Mouse (Mus musculus): ENCODE data around the gene Zfp69.

Gene Zfp69

DNA sequence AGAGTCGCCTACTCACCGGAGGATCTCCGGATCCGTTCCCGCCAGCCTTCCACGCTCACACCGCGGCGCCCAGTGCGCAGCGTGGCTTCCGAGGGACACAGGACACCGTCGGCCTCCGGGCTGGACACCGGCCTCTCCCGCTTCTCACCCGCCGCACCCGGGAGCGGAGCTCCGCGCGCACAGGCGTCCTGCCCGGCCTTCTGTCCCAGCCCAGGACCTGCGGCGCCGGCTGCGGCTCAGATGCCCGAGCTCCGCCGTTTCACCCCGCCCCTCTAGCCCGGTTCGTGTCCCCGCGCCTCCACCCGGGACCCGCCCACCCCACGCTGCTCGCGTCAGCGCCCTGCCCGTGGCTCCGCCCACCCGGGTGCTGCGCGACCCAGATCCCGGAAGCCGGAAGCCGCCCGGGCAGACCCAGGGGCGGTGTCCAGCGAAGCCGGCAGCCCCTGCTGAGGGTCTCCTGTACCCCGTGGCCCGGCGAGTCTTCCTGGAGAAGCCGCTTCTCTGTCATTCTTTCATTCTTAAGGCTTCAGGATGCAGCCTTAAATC lies at the start of gene Zfp69:
Gene Zfp69 (minus strand): TSS at position 272 of the 546 bp plus-strand sequence.
- peak; percentile 97 for DNase-seq (ENCODE audit: low read depth)

DNA sequence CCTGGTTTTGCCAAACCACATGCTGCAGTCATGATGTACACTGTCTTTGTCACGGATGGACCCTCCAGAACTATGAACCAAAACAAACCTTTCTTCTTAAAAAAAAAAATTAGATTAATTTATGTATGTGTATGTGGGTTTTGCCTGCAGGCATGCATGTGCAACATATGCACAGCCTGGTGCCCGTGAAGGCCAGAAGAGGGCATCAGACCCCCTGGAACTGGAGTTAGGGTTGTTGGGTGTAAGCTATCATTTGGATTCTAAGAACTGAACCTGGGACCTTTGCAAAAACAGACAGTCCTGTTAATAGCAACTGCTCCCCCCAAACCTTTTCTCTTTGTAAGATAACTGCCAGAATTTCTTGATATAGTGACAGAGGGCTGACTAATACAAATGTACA lies 49.5 kb upstream of the Zfp69 start:
- DNase-seq (ENCODE audit: low read depth), result no peak

DNA sequence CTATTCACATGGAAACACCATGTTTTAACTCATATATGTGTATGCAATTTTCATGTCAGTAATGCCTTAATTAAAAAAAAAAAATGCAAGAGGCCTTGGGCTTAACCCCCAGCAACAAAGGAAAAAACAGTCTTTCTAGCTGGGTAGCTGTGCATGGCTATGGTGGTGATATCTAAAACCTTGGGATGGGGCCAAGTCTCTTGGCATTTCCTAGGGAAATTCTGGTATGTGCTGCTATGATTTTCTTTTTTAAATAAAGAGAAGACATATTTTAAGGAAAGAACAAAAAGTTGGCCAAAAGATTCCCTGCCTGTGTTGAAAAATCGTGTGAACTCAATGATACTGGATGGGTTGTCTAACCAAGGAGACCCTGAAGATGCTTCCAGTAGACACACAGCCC lies 44.4 kb upstream of the Zfp69 start:
- peak; percentile 69 for DNase-seq (ENCODE audit: low read depth)

DNA sequence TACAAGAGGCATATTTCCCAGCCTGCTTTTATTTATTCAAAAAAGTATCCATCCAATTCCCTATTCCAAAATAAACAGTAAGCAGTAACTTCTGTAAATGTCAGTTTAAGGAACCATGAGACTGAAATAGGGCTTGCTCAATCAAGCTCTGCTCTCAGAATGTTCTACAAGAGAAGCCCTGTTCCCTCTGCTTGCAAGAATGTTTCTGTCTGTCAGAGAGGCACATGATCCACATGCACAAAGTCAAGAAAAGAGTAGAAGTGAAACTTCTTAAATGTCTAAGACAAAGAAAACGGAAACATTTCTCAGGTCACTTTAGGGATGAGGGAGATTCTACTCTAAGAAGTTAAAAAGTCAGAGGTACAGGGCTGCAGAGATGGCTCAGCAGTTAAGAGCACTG lies 41.5 kb upstream of the Zfp69 start:
- DNase-seq (ENCODE audit: low read depth), result peak; percentile 33

DNA sequence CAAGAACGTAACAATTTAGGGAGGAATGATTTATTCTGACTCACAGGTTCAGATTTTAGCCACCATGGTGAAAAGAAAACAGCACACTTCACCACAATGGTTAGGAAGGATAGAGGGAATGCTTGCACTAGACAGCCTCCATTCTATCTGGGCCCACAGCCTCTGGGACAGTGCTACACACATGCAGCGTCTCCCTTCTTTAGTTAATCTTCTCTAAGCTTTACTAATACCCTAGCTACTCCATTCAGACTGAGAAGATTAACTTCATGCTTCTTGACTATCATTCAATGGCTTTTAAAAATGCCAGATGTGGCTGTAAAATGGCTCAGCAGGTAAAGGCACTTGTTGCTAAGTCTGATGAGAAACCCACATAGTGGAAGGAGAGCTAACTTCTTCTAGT lies 40.8 kb upstream of the Zfp69 start:
- DNase-seq (ENCODE audit: low read depth), result no peak

DNA sequence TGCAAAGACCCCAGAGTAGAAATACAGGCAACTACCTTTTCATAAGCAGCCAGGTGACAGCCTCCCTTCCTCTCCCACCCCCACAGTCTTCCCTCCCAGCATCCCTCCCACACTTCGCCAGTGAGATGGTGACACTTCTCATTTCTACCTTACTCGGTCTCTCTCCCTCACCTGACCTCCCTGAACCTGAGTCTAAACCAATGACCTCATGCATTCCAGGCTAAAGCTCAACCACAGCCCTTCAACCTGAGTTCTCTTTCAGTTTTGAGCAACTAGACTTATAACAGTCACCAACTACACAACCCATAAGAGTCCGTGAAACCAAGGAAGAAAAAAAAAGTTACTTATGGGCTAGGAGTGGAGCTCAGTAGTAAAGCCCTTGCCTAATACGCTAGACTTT lies 35.8 kb upstream of the Zfp69 start:
- no peak for DNase-seq (ENCODE audit: low read depth)

DNA sequence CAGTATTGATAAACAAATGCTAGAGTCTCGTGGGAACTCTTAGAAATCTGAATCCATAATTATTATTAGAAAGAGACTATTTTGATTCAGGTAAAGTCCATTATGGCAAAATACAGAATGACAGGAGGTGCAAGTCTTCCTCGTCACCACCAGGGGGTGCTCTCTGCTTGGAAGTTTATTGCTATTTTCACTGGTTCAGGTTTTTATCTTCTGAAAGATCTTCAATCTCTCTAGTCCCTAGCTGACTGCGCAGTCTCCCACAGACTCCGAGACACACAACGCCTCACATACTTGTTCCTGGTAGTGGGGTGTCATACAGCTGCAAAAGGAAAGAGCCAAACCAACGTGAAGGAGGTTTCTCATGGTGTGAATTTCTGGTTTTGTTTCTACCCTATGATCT lies 34.9 kb upstream of the Zfp69 start:
- DNase-seq (ENCODE audit: low read depth), result peak; percentile 75

DNA sequence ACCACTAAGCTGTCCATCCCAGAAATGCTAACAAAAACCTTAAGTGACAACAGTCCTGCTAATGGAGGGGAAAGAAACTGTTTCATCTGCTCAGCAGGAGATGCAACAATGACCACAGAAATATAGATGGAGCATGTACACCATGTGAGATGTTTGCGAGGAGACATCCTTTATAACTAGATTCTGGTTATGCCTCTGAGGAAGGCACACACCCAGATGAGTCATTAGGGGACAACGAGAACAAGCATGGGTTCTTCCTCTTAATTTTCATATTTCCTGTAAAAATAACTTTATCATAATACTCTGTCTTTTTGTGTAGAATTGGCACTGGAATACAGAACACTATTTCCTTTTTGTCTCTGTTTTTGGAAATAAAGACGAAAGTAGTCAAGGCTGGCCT lies 26.7 kb upstream of the Zfp69 start:
- no peak for DNase-seq (ENCODE audit: low read depth)

DNA sequence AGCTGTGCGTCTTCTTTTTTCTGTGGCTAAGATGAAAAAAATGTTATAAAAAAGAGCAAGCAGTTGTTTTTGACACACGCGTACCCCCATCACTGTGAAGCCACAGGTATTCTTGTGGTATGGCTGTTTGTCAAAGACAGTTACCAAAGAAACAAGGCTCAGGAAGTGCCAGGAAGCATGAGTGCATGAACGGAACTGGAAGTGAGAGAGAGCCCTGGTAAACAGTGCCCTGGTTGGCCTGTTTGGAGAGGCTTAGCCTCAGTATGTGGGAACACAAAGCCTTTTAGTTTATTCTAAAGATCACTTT lies 23.9 kb upstream of the Zfp69 start:
- DNase-seq (ENCODE audit: low read depth), result peak; percentile 76

DNA sequence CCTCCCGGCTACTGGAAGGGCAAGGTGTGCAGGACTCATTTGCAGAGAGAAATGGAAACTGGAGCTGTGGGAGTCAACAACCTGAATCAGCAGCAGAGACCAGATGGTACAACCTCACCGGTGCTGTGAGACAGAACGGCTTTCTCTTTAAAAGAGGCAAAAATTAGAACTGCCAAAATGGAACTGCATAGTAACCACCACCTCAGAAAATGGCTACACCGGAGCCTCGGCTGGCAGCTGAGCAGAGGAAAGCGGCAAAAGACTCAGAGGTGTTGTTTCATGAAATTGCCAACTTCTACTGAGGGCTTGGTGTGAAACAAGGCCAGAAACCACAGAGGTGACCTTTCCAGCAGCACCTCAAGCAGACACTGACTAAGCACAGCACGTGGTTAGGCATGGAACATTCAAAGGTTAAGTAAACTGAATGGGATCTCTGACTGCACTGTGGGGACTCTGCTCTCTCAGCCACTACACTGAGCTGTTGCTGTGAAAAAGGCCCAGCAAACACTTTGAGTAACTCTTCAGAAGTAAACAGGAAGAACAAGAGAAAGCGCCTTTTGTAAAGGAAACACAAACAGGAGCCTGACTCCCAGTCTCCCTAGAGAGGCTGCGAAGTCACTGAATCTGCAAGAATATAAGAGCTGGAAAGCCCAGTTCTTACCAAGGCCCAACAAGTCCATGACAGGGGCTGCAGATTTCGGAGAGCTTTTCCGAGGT lies 23.4 kb upstream of the Zfp69 start:
- DNase-seq (ENCODE audit: low read depth), result peak; percentile 69

DNA sequence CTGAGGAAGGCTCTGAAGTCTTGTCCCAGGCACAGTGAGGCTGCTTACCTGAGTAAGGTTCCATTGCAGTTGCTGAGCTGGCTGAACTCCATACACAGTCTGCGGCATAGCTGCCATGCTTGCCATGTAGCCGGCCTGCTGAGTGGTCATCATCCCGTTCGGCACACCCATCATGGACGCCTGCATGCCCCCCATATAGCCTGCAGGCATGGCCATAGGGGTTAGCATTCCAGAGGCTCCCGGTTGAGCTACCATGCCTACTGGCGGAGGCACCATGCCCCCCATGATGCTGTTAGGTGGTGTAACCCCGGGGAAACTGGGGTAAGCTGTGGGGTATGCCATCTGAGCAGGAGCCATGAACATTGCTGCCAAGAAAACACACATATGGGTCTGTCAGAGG lies 20.3 kb upstream of the Zfp69 start:
- no peak for DNase-seq (ENCODE audit: low read depth)

DNA sequence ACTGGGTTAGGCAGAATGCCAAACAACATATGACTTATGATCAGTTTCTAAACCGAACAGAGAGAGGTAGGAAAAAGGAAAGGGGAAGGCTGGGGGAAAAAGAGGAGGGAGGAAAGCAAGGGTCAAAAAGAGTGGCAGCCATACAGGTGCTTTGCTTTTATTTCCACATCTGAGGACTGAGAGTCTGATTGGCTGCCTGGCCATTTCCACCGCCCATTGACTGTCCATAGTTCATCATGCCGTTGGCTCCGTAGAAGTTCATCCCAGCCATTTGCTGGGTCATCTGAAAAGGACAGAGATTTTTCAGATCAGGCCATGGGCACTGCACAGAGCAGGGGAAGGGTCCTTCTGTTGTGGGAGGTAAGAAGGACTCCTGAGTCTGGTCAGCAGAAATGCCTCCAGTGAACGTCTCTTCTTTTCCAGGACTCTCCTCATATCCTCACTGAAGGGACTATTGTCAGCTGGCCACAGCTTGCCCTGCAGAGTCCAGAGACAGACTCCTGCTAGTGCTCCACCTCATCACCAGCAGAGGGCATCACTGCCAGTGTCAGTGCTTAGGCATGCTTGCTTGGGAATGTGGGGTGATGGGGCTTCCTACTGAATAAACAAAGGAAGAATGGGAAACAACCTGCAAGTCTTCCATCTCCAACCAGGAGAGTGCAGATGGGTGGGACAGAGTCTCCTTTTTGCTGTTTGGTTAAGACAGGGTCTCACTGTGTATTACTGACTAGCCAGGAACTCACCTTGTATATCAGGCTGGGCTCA lies 18.1 kb upstream of the Zfp69 start:
- DNase-seq (ENCODE audit: low read depth), result peak; percentile 69

DNA sequence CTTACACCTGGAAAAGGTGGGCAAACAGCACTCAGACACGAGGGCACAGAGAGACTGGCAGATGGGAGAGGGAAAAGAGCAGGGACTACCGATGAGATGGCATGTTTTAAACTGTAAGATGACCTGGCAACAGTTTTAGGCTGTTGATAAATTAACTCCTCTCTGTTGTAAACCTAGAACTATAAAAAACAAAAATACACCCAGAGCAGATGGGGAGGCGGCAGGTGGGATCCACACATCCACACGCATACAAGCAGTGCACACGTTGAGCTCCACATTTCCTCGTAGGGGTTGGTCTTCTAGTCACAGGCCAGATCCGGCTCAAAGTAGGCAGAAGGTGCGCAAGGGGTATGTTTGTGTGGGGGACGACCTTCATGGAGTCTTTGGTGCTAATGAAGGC lies 17.0 kb upstream of the Zfp69 start:
- DNase-seq (ENCODE audit: low read depth), result no peak

DNA sequence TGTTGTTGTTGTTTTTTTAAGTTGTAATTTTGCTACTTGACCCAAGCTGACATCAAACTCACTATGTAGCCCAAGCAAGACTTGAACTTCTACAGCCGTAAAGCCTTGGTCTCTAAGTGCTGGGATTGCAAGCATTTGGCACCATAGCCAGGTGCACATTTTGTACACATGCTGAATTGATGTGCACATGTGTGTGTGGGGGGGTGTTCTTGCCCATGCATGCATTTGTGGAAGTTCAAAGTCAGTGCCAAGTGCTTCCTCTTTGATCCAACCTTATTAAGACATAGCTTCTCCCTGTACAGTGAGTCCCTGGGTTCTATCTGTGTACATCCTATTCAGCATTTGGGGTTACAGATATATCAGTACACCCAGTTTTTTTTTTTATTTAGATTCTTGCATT lies 4.1 kb upstream of the Zfp69 start:
- DNase-seq (ENCODE audit: low read depth), result no peak

DNA sequence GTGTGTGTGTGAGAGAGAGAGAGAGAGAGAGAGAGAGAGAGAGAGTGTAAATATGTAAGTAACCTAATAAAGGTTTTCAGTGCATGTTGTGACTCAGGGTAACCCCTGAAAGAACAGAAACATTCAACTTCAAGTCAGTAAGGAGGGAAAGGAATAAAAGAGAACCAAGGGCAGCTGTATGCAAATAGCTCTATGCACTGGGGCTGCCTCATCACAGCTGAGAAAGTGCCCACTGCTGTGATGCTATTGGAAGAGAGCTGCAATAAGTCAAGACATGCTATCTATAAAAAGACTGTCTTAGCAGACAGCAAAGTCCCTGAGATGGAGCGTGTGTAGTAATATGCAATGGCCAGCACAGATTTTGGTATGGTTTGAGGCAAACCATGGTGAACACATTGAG lies 2.2 kb upstream of the Zfp69 start:
- DNase-seq (ENCODE audit: low read depth), result no peak

DNA sequence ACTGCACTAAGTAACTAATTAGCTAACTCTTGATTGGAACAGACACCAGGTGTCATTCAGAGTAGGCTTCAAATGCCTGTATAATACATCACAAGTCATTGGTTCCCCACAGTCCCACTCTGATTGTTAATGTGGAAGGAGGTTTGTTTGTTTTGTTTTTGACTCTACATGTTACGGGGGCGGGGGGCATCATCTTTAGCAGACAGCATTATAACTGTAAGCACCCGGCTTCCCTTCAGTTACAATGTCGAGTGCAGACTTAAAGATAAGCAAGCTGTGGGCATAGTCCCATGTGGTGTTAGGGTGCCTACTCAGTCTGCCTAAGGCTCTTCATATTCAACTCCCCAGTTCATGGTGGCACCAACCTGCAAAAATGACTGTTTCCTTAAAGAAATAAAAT lies 1.5 kb upstream of the Zfp69 start:
- DNase-seq (ENCODE audit: low read depth), result no peak

DNA sequence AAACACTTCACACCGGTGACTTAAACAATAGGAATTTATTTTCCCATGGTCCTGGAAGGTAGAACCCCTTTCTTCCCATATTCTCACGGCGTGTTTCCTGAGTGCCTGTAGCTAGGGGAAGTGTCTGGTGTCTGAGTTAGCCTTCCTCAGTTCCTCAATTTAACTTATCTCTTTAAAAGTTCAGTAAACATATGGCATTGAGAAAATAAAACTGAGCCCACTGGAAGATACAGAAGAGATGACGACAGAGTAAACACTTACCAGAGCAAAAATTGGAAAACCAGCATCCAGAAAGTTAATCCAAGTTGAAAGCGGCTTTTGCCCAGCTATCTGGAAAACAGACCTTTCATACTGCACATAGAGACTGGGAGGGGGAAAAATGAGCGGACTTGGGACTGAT lies 664 bp upstream of the Zfp69 start:
- peak; percentile 35 for DNase-seq (ENCODE audit: low read depth)

DNA sequence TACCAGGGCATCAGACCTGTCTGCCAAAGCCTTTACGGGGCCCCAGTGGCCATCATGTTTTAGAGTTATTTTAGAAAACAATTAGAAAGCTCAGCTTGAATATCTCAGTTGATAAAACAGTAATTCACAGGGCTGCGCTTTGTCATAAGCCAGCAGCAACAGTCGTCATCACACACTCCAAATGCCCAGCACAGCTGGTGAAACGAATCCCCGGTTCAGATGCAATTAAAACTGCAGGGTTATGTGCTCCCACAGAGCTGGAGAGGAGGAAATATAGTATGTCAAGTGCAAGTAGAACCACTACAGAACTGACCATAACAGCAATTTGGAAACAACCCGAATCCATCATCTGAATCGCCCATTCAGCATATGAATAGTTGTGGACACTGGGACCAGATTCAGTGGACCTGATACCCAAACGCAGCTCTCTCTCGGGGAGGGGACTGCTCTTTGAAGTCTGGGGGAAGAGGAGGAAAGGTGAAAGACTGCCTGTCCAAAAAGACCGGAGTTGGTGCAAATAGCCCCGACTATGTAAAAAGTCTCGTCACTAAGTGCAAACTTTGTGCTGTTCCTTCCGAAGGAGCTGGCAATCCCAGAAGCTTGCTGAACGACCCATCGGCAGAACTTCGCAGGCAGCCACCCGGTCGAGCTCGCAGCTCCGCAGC lies 604 bp downstream of the Zfp69 start:
- peak; percentile 34 for DNase-seq (ENCODE audit: low read depth)

DNA sequence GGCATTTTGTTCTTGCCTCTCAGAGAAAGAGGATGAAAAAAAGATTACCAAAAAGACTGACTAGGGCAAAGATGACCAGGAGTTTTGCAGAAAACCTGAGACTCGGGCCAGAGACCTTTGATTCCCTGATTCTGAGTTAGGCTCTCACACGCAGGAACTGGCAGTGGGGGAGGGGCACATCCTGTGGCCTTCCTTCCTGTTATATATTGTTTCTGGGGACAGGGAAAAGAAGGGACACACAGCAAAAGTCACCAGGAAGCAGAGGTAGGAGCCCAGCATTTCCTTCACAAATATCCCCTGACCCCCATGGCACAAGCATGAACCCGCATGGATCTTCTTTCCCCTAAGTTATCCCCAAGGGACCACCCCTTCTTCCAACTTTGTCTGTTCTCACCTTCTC lies 2.6 kb downstream of the Zfp69 start:
- DNase-seq (ENCODE audit: low read depth), result no peak

DNA sequence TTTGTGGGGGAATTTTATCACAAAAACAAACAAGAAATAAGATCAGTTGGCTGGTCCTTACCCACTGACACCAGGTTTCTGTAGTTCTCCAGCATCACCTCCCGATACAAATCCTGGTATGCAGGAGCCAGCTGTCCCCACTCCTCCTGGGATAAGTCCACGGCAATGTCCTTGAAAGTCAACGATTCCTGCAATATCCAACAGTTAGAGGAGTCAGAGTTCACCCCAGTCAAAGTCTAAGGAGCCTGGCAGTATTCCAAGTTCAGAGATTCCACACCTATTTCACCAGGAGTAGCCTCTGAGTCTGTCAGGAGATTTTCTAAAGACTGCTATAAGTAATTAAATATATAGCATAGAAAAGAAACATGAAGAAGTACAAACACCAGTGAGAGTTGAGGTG lies 16.5 kb downstream of the Zfp69 start:
- DNase-seq (ENCODE audit: low read depth), result no peak

DNA sequence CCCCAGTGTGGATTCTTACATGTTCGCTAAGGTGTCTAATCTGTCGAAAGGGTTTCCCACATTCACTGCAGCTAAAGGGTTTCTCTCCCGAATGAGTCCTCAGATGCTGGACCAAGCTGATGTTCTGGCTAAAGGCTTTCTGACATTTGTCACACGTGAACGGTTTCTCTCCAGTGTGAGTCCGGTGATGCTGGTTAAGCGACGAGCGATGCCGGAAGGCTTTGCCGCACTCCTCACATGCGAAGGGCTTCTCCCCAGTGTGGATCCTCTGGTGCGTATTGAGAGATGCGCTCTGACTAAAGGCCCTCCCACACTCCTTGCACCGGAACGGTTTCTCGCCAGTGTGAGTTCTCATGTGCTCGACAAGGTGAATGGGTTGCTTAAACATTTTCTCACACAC lies 20.8 kb downstream of the Zfp69 start:
- no peak for DNase-seq (ENCODE audit: low read depth)

DNA sequence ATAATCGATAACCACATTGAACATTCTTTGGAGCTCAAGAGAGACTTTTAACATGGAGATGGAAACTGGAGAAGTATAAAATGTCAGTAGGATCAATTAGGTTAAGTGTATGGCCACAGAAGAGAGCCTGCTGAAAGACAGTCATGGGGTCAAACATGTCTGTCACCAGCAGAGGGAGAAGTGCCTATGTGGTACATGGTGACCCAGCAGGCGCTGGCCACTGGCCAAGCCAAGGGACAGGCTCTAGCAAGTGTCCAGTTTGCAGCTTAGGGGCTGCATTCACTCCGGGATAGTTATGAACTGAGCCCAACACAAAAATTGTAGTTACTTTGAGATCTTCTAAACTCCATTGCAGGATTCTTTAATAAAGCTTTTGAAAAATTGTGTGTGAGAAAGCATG lies 22.8 kb downstream of the Zfp69 start:
- DNase-seq (ENCODE audit: low read depth), result peak; percentile 24

DNA sequence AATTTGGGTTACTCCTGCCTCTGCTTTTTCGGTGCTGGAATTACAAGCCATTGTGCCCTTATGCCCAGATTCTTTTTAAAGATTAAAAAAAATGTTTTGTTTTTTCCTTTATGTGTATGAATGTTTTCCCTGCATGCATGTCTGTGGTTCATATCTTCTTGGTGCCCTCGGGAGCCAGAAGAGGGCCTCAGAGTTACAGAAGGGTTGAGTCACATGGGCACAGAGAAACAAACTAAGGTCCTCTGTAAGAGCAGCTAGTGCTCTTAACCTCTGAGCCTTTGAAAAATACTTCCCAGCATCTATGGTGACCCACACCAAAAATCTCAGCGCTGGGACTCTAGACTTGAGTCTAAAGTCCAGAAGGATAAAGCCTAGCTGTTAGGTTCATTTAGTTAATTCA lies 26.1 kb downstream of the Zfp69 start:
- DNase-seq (ENCODE audit: low read depth), result peak; percentile 75
